ENCODE assay signal across 17 mouse cellular contexts in the genomic region with DNA sequence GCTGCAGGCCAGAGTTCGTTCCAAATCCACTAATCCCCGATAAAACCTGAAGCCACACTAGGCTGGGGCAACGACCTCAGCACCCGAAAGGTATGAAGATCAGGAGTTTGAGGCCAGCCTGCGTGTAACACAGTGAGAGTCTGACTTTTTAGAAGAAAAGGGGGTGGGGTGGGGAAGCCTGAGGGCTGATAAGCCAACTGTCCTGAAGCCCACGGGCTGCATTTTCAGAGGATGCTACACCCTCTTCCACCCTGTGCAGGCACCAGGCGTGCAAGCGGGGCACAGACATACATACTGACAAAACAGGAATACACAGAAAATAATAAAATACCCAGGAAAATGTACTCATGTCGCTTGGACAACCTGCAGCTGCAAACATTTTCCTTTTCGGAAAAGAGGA. TPM values are rescaled to one million over a fixed set of nuclear protein-coding genes. Genes with fewer than 3 reads are reported as not detected.
"Had no signal": no experiment of that assay in that cellular context is flagged by ENCODE, and none has a peak within 500 bp of the region (broad histone marks: within the 10 kb centered on the region; RNA-seq: fewer than 3 reads in every experiment).

No protein-coding gene starts in this region.

- H3K4me2 ChIP-seq: liver, embryonic 15.5 days; lung, embryonic 15.5 days; midbrain, embryonic 11.5 days; midbrain, embryonic 13.5 days; midbrain, embryonic 15.5 days; neural tube, embryonic 12.5 days; stomach, embryonic 15.5 days had no signal

- H3K9ac ChIP-seq: liver, embryonic 15.5 days; lung, embryonic 15.5 days; midbrain, embryonic 13.5 days; midbrain, embryonic 15.5 days; neural tube, embryonic 12.5 days; stomach, embryonic 15.5 days had no signal

- ATAC-seq: lung, postnatal 0 days; midbrain, embryonic 13.5 days; midbrain, embryonic 15.5 days had no signal

- H3K9me3 ChIP-seq: liver, embryonic 15.5 days; lung, embryonic 15.5 days; midbrain, embryonic 13.5 days; midbrain, embryonic 15.5 days; neural tube, embryonic 12.5 days; stomach, embryonic 15.5 days had no signal

- H3K27me3 ChIP-seq: liver, embryonic 15.5 days; lung, embryonic 15.5 days; midbrain, embryonic 13.5 days; midbrain, embryonic 15.5 days; neural tube, embryonic 12.5 days; stomach, embryonic 15.5 days had no signal

- DNase-seq: lung, adult 2 months; lung, postnatal 14 days; lung, postnatal 36 days; right cerebral cortex, postnatal 14 days; thymus, adult 2 months; thymus, postnatal 25 days had no signal

- H3K27ac ChIP-seq: liver, embryonic 15.5 days; lung, embryonic 15.5 days; macrophage; midbrain, embryonic 13.5 days; midbrain, embryonic 15.5 days; neural tube, embryonic 12.5 days; stomach, embryonic 15.5 days; stomach, postnatal 0 days had no signal

- H3K4me3 ChIP-seq: liver, embryonic 15.5 days; lung, embryonic 15.5 days; megakaryocyte, embryonic 14.5 days; midbrain, embryonic 13.5 days; midbrain, embryonic 15.5 days; neural tube, embryonic 12.5 days; stomach, embryonic 15.5 days had no signal

- H3K4me1 ChIP-seq: lung, embryonic 15.5 days; midbrain, embryonic 13.5 days; midbrain, embryonic 15.5 days; neural tube, embryonic 12.5 days; stomach, embryonic 15.5 days had no signal

RNA-seq across cellular contexts. Expression of a gene that starts 40.9 kb away (rescaled TPM):
- polyA plus RNA-seq: macrophage had no signal
